Mouse (Mus musculus) hindbrain, embryonic 14.5 days (tissue): Measurements from ENCODE around the gene Spindoc. TPM values are rescaled to one million over a fixed set of nuclear protein-coding genes. Genes with fewer than 3 reads are reported as not detected.
"Not testable (repeated sequence)": the region's sequence is repeated elsewhere in the genome, so short reads cannot be mapped to it uniquely, and the experiment has no call there.

Source experiments
- ATAC-seq: fragments of 200-750 bp; cut with Nextera tagmentation; 2 replicates; pipeline ENCODE4 v1.8.0; 2017; ENCODE audit warnings: moderate number of reproducible peaks, mild to moderate bottlenecking, moderate TSS enrichment, moderate library complexity; ENCODE audit not compliant: low FRiP score
- DNase-seq: peaks from one replicate; pipeline ENCODE4 v3.0.0-alpha.2; 2015; ENCODE audit warnings: low spot score
- H3K27ac ChIP-seq: fragments of 300-500 bp; sonication (generic); 2 replicates; pipeline ENCODE4 v1.5.1; 2014; ENCODE audit warnings: mild to moderate bottlenecking, moderate library complexity
- H3K27me3 ChIP-seq: fragments of 300-500 bp; sonication (generic); 2 replicates; pipeline ENCODE4 v1.6.1; 2014; ENCODE audit warnings: mild to moderate bottlenecking, low read length, mixed read lengths; ENCODE audit not compliant: control insufficient read depth, insufficient read depth
- H3K36me3 ChIP-seq: fragments of 300-500 bp; sonication (generic); replicated peaks from 2 replicates; pipeline ENCODE4 v1.6.1; 2014; ENCODE audit not compliant: control insufficient read depth, insufficient read depth
- H3K4me1 ChIP-seq: fragments of 300-500 bp; sonication (generic); replicated peaks from 2 replicates; pipeline ENCODE4 v1.6.1; 2014; ENCODE audit warnings: antibody characterized with exemption, low read length, mixed read lengths; ENCODE audit not compliant: control insufficient read depth, insufficient read depth
- H3K4me2 ChIP-seq: fragments of 300-500 bp; sonication (generic); replicated peaks from 2 replicates; pipeline ENCODE4 v1.6.1; 2014; ENCODE audit warnings: mild to moderate bottlenecking, moderate library complexity
- H3K4me3 ChIP-seq: fragments of 300-500 bp; sonication (generic); replicated peaks from 2 replicates; pipeline ENCODE4 v1.5.1; 2014; ENCODE audit warnings: mild to moderate bottlenecking, low read length
- H3K9ac ChIP-seq: fragments of 300-500 bp; sonication (generic); 2 replicates; pipeline ENCODE4 v1.6.1; 2014
- H3K9me3 ChIP-seq: fragments of 300-500 bp; sonication (generic); 2 replicates; pipeline ENCODE4 v1.6.1; 2016; ENCODE audit warnings: low read length; ENCODE audit not compliant: control insufficient read depth
- WGBS: fragments of 180-500 bp; shearing (Covaris S2); extraction: QIAGEN DNeasy Blood & Tissue Kit; methylation state at CpG from one replicate; pipeline ENCODE4 v1.1.7; 2014; 5-methylcytosine and 5-hydroxymethylcytosine counted together
- polyA plus RNA-seq: library from polyadenylated mRNA; unstranded; fragments of >200 nt; fragmentation: Nextera tagmentation; extraction: Ambion mirVana; gene quantifications from 2 replicates; pipeline ENCODE4 v1.2.1, GENCODE M21; 2014

Gene Spindoc
- polyA plus RNA-seq, 1 experiment from 2014 or later = 25.8 TPM

DNA sequence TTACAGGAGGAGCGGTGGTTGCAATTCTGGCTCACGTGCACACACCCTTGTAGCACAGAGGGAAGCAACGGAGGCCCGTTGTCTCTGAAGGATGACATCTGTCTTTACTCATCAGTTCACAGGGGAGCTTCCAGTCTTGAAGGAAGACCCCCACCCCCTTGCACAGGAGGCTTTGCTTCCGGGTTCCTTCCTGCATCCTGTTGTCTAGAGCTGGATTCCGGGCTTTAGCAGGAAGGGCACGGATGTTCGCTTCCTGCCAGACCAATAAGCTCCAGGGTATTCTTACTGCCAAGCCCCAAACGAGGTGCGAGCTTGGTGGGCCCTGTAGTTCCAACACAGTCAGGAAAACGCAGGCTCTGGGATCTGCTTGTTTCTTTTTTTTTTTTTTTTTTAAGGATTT lies 17.8 kb upstream of the Spindoc start:
- 82% methylated on average over 11 of the region's 11 CpGs for WGBS
- no peak overlapping the region for H3K27ac ChIP-seq
- ATAC-seq = no peak

DNA sequence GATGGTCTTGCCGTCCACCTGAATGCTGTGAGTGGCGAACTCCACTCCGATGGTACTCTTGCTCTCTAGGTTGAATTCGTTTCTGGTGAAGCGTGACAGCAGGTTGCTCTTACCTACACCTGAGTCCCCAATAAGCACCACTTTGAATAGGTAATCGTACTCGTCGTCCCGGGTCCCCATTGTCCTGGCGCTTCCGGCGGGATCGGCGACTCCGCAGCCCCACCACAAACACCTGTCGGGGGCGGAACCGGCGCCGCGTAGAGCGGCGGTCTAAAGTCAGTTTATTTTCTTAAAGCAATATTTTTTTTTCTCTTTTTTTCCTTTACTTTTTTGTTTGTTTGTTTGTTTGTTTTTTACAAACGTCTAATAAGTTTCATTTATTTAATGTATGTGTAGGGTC lies 16.1 kb upstream of the Spindoc start:
- H3K9ac ChIP-seq, H3K36me3 ChIP-seq, DNase-seq, H3K4me1 ChIP-seq, H3K27me3 ChIP-seq, H3K27ac ChIP-seq, H3K4me2 ChIP-seq, H3K4me3 ChIP-seq, H3K9me3 ChIP-seq, ATAC-seq: not testable (repeated sequence)
- WGBS = 42% methylated on average over 24 of the region's 24 CpGs

More for the DNA sequence above, 17.8 kb upstream of the Spindoc start:
- H3K9ac ChIP-seq = no peak overlapping the region
- H3K27me3 ChIP-seq = no peaks in the 10 kb centered on the region
- H3K36me3 ChIP-seq = no peaks in the 10 kb centered on the region
- H3K4me3 ChIP-seq = no peak overlapping the region
- H3K4me1 ChIP-seq = no peaks in the 10 kb centered on the region
- DNase-seq = no peak
- no peak overlapping the region for H3K4me2 ChIP-seq
- no peaks in the 10 kb centered on the region for H3K9me3 ChIP-seq

DNA sequence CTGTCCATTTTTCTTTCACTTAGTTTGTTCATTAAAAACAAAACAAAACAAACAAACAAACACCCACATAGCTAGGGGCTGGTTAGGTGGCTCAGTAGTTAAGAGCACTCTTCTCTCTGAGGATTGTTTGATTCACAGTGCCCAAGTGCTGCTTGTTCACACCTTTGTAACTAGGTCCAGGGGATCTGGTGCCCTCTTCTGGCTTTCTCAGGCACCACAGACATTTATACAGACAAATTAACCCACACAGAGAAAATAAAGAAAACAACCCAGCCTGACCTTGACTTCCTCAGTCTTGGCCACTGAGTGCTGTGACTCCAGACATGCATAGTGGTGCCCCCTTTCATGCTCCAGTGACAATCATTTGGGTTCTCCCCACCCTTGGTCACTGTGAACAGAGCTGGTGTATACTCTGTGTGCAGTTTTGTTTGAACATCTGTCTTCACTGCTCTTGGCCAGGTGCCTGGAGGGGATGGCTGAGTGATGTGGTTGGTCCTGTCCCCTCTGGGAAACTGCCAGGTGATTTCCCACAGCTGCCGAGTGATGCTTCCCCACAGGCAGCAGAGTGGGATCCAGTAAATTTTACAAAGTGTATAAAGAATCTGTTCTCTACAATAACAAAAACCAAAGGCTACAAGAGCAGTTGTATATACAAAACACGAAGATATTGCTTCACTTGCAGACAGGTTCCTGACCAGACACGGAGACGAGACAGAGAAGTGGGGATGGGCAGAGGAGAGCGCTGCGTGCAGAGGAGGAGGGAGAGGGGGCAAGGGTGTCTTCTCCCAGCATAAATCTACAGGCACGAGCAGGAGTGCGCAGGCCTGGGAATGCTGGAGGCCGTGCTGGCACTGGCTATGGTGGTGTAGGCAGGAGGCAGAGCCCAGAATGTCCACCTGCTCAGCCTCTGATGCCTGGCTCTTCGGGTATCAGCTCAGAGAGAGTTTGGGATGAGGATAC lies 14.4 kb upstream of the Spindoc start:
- DNase-seq, H3K27me3 ChIP-seq, H3K4me2 ChIP-seq, H3K4me3 ChIP-seq, H3K4me1 ChIP-seq, ATAC-seq, H3K9ac ChIP-seq, H3K36me3 ChIP-seq, H3K9me3 ChIP-seq, H3K27ac ChIP-seq: not testable (repeated sequence)
- 65% methylated on average over 7 of the region's 10 CpGs for WGBS

DNA sequence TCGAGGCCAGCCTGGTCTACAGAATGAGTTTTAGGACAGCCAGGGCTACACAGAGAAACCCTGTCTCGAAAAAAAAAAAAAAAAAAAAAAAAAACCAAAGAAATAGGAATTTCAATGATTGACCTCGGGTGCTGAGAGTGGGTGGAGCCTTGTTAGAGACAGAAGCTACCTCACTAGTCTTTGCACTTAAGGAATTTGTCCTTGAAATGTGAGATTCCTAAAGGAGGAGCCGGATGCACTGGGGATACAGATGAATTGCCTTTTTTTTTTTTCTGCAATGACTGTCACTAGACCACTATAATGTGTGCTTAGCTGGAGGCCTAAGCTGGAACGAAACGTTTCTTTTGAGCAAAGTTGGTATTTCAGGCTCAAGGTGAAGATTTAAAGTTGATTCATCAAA lies 5.7 kb upstream of the Spindoc start:
- Histone ChIP-seq H3K4me3 (no peak overlapping the region), H3K9me3 (peaks cover 4% of the 10 kb centered on the region; the same call in 1 of the 2 replicates), H3K4me2 (no peak overlapping the region), H3K27ac (no peak overlapping the region), H3K9ac (no peak overlapping the region), H3K36me3 (no peaks in the 10 kb centered on the region), H3K4me1 (peaks cover 10% of the 10 kb centered on the region; the same call in 1 of the 2 replicates), H3K27me3 (no peaks in the 10 kb centered on the region)
- DNase-seq (no peak), ATAC-seq (no peak)
- 89% methylated on average over 6 of the region's 6 CpGs for WGBS

DNA sequence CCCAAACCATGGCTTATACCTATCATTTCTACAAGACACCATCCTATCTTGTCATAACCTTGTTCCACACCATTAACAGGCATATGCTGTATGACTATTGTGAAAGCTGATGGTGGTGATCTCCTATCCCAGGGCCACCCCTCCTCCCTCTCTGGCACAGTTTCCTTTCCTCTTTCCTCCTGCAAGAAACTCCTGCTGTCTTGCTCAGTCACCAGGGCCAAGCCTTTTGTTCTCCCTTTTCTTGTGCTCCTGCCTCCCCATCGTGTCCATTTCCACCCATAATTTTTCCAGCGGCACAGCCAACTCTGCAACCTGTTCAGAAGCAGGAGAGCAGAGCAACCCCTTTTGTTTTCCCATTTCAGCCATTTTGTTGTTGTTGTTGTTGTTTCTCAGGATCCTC lies 3.2 kb upstream of the Spindoc start:
- peaks cover 4% of the 10 kb centered on the region; the same call in 1 of the 2 replicates for H3K9me3 ChIP-seq
- H3K4me3 ChIP-seq = no peak overlapping the region
- H3K27ac ChIP-seq = no peak overlapping the region
- H3K9ac ChIP-seq = no peak overlapping the region
- no peak overlapping the region for H3K4me2 ChIP-seq
- ATAC-seq (no peak), DNase-seq (no peak)
- H3K27me3 ChIP-seq = no peaks in the 10 kb centered on the region
- no peaks in the 10 kb centered on the region for H3K36me3 ChIP-seq
- peaks cover 18% of the 10 kb centered on the region for H3K4me1 ChIP-seq
- 22% methylated on average over 2 of the region's 2 CpGs for WGBS

DNA sequence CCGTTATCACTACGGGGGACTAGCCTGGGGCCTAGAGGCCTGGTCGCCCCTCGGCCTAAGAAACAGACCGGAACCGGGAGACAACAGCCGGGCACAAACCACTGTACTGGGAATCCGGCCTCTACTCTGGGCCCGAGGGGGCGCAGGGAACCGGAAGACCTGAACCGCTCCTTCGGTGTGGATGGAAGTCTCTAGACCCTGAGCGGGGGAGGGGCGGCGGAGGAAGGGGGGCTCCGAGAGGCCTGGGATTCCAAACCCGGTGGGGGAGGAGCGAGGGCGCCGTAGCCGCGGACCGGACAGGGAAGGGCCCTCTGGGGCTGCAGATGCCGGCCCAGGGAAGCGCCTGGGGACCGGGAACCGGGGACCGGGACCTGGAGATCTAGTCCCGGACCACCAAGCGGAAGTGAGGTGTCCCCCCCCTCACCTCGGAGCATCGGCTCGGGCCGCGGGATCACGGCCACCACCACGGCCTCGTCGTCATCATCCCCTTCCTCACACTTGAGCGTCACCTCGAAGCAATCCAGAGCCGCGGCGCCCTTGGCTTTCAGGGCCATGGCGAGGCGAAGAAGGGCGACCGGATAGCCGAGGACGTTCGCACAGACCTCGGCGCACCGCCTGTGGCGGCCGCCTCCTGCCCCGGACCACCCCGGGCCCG lies 419 bp downstream of the Spindoc start:
- Histone ChIP-seq H3K36me3 (no peaks in the 10 kb centered on the region), H3K27me3 (no peaks in the 10 kb centered on the region), H3K27ac (peak overlapping the region; percentile 92), H3K4me1 (peaks cover 35% of the 10 kb centered on the region), H3K4me2 (peak overlapping the region; percentile 84), H3K9me3 (no peaks in the 10 kb centered on the region), H3K4me3 (peak overlapping the region; percentile 85), H3K9ac (peak overlapping the region; percentile 94)
- DNase-seq = peak; percentile 62
- WGBS = under 1% methylated on average over 45 of the region's 60 CpGs
- ATAC-seq = no peak; the same call in none of the 2 replicates

DNA sequence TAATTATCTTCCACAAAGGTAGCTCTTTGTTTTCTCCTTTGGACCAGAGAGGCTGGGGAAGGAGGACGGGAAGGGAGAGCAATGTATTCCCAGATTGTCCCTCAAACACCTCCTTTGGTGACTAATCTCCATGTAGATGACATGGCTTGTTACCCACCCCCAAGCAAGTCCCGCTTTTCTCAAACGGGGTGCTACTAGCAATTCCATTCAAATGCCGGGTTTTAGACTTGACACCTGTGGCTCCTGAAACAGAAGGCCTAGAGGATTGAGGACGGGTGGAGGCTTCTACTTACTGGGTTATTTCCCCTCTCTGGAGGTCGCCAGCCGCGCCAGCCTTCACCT lies 917 bp downstream of the Spindoc start:
- Histone ChIP-seq H3K9ac (peak overlapping the region; percentile 94), H3K36me3 (no peaks in the 10 kb centered on the region), H3K4me1 (peaks cover 35% of the 10 kb centered on the region), H3K4me3 (peak overlapping the region; percentile 85), H3K27me3 (no peaks in the 10 kb centered on the region), H3K27ac (peak overlapping the region; percentile 92), H3K9me3 (no peaks in the 10 kb centered on the region), H3K4me2 (peak overlapping the region; percentile 84)
- no peak for DNase-seq
- under 1% methylated on average over 8 of the region's 8 CpGs for WGBS
- ATAC-seq = no peak

DNA sequence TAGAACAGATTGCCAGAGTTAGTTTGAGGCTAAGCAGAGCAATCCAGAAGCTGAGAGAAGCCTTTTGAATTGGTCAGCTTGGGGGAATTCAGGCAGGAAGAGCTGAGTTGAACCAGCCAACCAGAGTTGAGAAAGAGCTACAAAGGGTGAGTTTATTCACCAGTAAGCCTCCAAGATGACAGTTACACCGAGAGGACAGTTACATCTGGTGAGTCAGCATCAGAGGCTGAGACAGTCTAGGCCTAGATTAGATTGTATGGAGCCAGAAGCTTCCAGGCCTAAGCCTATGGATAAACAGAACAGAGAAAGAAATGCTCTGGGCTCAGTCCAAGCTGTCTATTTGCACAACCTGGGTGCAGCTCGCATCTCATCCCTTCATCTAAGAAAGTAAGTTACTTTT lies 5.2 kb downstream of the Spindoc start:
- 86% methylated on average over 2 of the region's 2 CpGs for WGBS
- peaks cover 29% of the 10 kb centered on the region for H3K36me3 ChIP-seq
- H3K4me2 ChIP-seq = no peak overlapping the region
- H3K9me3 ChIP-seq = no peaks in the 10 kb centered on the region
- no peak for DNase-seq
- H3K4me1 ChIP-seq = peaks cover 26% of the 10 kb centered on the region
- H3K27me3 ChIP-seq = no peaks in the 10 kb centered on the region
- ATAC-seq = no peak
- H3K4me3 ChIP-seq = no peak overlapping the region
- no peak overlapping the region for H3K27ac ChIP-seq
- no peak overlapping the region for H3K9ac ChIP-seq

DNA sequence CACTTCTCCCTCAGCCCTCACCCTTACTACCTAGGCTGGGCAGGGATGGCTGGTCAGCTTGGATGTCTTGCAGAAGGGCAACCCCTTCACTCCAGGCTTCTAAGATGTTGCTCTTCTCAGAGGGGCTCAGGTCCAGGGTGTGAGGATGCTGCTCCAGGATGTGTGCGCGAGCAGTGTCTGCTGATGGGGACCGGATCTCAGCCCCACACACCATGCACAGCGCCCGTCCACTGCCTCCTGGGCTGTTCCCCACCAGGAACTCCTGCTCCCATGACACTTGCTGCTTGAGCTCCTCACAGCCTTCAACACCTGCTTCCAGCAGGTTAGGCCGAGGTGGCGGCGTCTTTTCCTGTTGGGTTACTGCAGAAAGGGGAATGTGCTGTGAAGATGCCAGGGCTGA lies 8.3 kb downstream of the Spindoc start:
- WGBS = 98% methylated on average over 8 of the region's 8 CpGs
- no peaks in the 10 kb centered on the region for H3K9me3 ChIP-seq
- ATAC-seq (no peak), DNase-seq (no peak)
- H3K4me1 ChIP-seq = peaks cover 2% of the 10 kb centered on the region; the same call in 1 of the 2 replicates
- no peak overlapping the region for H3K27ac ChIP-seq
- no peak overlapping the region for H3K4me2 ChIP-seq
- H3K27me3 ChIP-seq = no peaks in the 10 kb centered on the region
- peaks cover 60% of the 10 kb centered on the region for H3K36me3 ChIP-seq
- no peak overlapping the region for H3K9ac ChIP-seq
- no peak overlapping the region for H3K4me3 ChIP-seq
